Mouse (Mus musculus): ENCODE data around the gene Adpgk. TPM values are rescaled to one million over a fixed set of nuclear protein-coding genes. Genes with fewer than 3 reads are reported as not detected.

Adpgk gene
- polyA plus RNA-seq, 1 experiment from 2014 or later: 45.7 TPM

Other genes with a start within 250 kb of the Adpgk start
- 18.8 and 22.1 TPM in 2 replicates for gene Bbs4, start 62.0 kb downstream of the Adpgk start, polyA plus RNA-seq (2015; fragmentation: Nextera tagmentation; extraction: Ambion mirVana)
- gene Arih1, start 195.1 kb downstream of the Adpgk start, polyA plus RNA-seq (2015; fragmentation: Nextera tagmentation; extraction: Ambion mirVana): 14.5 and 15.0 TPM in 2 replicates
- 91.5 and 92.2 TPM in 2 replicates for gene Hexa, start 248.0 kb downstream of the Adpgk start, polyA plus RNA-seq (2015; fragmentation: Nextera tagmentation; extraction: Ambion mirVana)
- 0.30 TPM in 1 of 2 replicates, not detected in the other for gene Tmem202, start 248.3 kb downstream of the Adpgk start, polyA plus RNA-seq (2015; fragmentation: Nextera tagmentation; extraction: Ambion mirVana)

Measured in embryonic facial prominence, embryonic 15.5 days (tissue).